Mouse (Mus musculus) layer of hippocampus, adult 9-11 months (tissue): ENCODE data around the gene Ctdsp1.

Experiments
- DNase-seq: peaks from one replicate; pipeline ENCODE4 v3.0.0; 2022

Ctdsp1 gene

GRCm38 (mm10) chr1:74390924-74391748 lies at the start of gene Ctdsp1:
Gene Ctdsp1 (plus strand): TSS chr1:74391509.
- peak; percentile 96 for DNase-seq

GRCm38 (mm10) chr1:74341898-74342297 lies 49.4 kb upstream of the Ctdsp1 start:
- no peak for DNase-seq

GRCm38 (mm10) chr1:74342308-74342707 lies 49.0 kb upstream of the Ctdsp1 start:
- no peak for DNase-seq

GRCm38 (mm10) chr1:74343161-74343560 lies 48.1 kb upstream of the Ctdsp1 start:
- no peak for DNase-seq

GRCm38 (mm10) chr1:74344163-74344916 lies 47.0 kb upstream of the Ctdsp1 start:
- DNase-seq: no peak

- DNase-seq: no peak
Observed at GRCm38 (mm10) chr1:74351185-74351769, 40.0 kb upstream of the Ctdsp1 start.

- DNase-seq: no peak
Observed at GRCm38 (mm10) chr1:74352532-74353096, 38.7 kb upstream of the Ctdsp1 start.

GRCm38 (mm10) chr1:74353453-74354229 lies 37.7 kb upstream of the Ctdsp1 start:
- DNase-seq: no peak

- no peak for DNase-seq
Observed at GRCm38 (mm10) chr1:74357531-74357930, 33.8 kb upstream of the Ctdsp1 start.

GRCm38 (mm10) chr1:74359952-74360517 lies 31.3 kb upstream of the Ctdsp1 start:
- DNase-seq: no peak

- DNase-seq: peak; percentile 88
Observed at GRCm38 (mm10) chr1:74361812-74362211, 29.5 kb upstream of the Ctdsp1 start, which contains the start of gene Catip. Gene Catip (plus strand): TSS chr1:74362108.

- DNase-seq: no peak
Observed at GRCm38 (mm10) chr1:74362325-74363229, 28.7 kb upstream of the Ctdsp1 start.

GRCm38 (mm10) chr1:74363437-74363836 lies 27.9 kb upstream of the Ctdsp1 start:
- no peak for DNase-seq

- no peak for DNase-seq
Observed at GRCm38 (mm10) chr1:74364270-74364669, 27.0 kb upstream of the Ctdsp1 start.

- DNase-seq: peak; percentile 74
Observed at GRCm38 (mm10) chr1:74367886-74368645, 23.2 kb upstream of the Ctdsp1 start.

- no peak for DNase-seq
Observed at GRCm38 (mm10) chr1:74370040-74370439, 21.3 kb upstream of the Ctdsp1 start.

- DNase-seq: no peak
Observed at GRCm38 (mm10) chr1:74373372-74373771, 17.9 kb upstream of the Ctdsp1 start.

- DNase-seq: peak; percentile 85
Observed at GRCm38 (mm10) chr1:74374980-74375379, 16.3 kb upstream of the Ctdsp1 start, which contains the start of gene Slc11a1. Gene Slc11a1 (plus strand): TSS chr1:74375195.

- no peak for DNase-seq
Observed at GRCm38 (mm10) chr1:74375561-74375960, 15.7 kb upstream of the Ctdsp1 start.

- no peak for DNase-seq
Observed at GRCm38 (mm10) chr1:74376396-74376795, 14.9 kb upstream of the Ctdsp1 start.
